Mouse (Mus musculus) E14TG2a.4 (cell line): ENCODE results near the gene Tgfbrap1.

Experiments used
- CTCF ChIP-seq: conservative IDR thresholded peaks from 2 replicates; pipeline ENCODE4 v1.5.1; 2014; ENCODE audit warnings: low read length
- POU5F1 ChIP-seq: IDR thresholded peaks from 2 replicates; pipeline ENCODE4 v1.6.1; 2014; ENCODE audit warnings: low read length, borderline replicate concordance

DNA sequence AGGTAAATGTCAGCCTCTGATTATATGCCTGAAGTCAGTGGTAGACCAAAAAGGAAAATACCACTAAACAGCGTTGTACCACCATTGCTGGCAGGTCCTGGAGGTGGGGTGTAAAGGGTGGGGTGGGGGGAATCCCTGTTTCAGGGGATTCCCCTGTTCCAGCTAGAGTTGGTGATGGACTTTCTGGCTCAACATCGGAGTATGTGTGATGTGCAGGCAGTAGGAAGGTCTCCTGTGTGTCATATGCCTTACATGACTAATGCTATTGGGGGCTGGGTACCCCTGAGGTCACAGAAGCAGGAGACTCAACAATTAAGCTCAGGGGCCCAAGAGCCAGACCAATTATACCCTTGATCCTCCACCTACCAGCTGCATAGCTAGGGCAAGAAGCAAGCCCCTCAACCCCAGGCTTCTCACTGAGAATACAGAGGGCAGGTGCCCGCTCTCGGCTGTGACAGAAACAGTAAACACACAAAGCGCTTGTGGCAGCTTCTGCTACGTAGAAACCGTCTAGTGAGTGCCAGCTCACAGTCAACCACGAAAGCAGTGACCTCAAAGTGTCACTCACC lies 46.0 kb upstream of the Tgfbrap1 start:
- TF ChIP-seq CTCF (no peak), POU5F1 (no peak)
